11 mouse cellular contexts compared by ENCODE assay signal in the genomic region with DNA sequence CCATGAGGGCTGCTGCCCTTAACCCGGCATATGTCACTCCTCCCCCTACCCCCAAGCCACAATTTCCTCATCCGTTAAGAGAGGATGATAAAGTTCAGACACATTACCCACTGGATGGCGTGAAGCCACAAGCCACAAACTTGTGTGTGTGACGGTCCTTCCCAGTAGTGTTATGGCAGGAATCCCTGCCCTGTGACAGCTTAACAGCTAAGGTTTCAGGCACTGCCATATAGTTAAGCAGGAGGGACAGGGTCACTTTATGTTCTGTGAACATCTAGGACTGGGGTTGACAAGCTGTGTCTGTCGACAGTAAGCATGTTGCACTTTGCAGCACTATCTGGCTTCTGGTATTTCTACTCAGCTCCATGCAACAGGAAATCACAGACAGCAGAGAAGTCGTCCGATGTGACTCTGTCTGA.
DNase-seq lines count a peak whose midpoint lies in the region; ATAC-seq and TF ChIP-seq lines count a peak whose summit lies in the region.
"Had no signal": no experiment of that assay in that cellular context is flagged by ENCODE, and none has a peak within 500 bp of the region (broad histone marks: within the 10 kb centered on the region; RNA-seq: fewer than 3 reads in every experiment).

No protein-coding gene starts in this region.

- peak overlapping the region; percentile 32 for H3K9ac ChIP-seq in heart, adult 2 months (ENCODE audit: low read depth, low read length)
- no peak overlapping the region for H3K9ac ChIP-seq in MEL (ENCODE audit: control insufficient read depth, low read depth, low read length, poor library complexity, severe bottlenecking)
- H3K9ac ChIP-seq in intestine, embryonic 15.5 days, result no peak overlapping the region

- no peaks in the 10 kb centered on the region for H3K27me3 ChIP-seq in heart, adult 2 months (ENCODE audit: control insufficient read depth, insufficient read depth, low read length)
- no peaks in the 10 kb centered on the region for H3K27me3 ChIP-seq in MEL (ENCODE audit: control insufficient read depth in 1 of 2, insufficient read depth in 2 of 2, low read length in 2 of 2)
- no peaks in the 10 kb centered on the region for H3K27me3 ChIP-seq in intestine, embryonic 15.5 days (replicated peaks)
- H3K27me3 ChIP-seq: CH12.LX had no signal

- intact Hi-C loops in heart, adult 2 months (cut with DNase I), result no loop called here
- intact Hi-C loops in heart, postnatal 36 days (cut with DNase I), result no loop called here

- H3K4me3 ChIP-seq in heart, adult 2 months, result peak overlapping the region; percentile 22
- H3K4me3 ChIP-seq in MEL (ENCODE audit: control insufficient read depth in 1 of 2, insufficient read depth in 1 of 2, low read depth in 2 of 2, low read length in 2 of 2), result peak overlapping the region; percentile 10 to 16; a peak in 3 of 4 replicates
- no peak overlapping the region for H3K4me3 ChIP-seq in intestine, embryonic 15.5 days (replicated peaks)

- DNase-seq in heart, adult 2 months, result no peak
- DNase-seq in heart, postnatal 36 days, result no peak
- peak; percentile 68 for DNase-seq in MEL (ENCODE audit: low read depth, low spot score)
- DNase-seq in skeletal muscle tissue, adult 2 months (ENCODE audit: low read depth, low spot score), result peak; percentile 32
- DNase-seq in left cerebral cortex, adult 9 months (ENCODE audit: low spot score in 2 of 2), result no peak
- DNase-seq in cerebellum, postnatal 4 days (ENCODE audit: low spot score in 2 of 2), result no peak
- no peak for DNase-seq in urinary bladder, postnatal 10 days (ENCODE audit: low spot score)
- DNase-seq: adrenal gland, adult 2 months had no signal

- H3K79me2 ChIP-seq in heart, adult 2 months (replicated peaks; ENCODE audit: control insufficient read depth, insufficient read depth, low read length), result peaks cover 3% of the 10 kb centered on the region
- H3K79me2 ChIP-seq in MEL (ENCODE audit: control insufficient read depth, insufficient read depth, low read length, poor library complexity), result no peaks in the 10 kb centered on the region

- no peak for TF ChIP-seq EP300 in heart, adult 2 months (IDR thresholded peaks at IDR 0.05; ENCODE audit: insufficient read depth, low read depth, low read length)
- TF ChIP-seq EP300 in MEL (IDR thresholded peaks at IDR 0.05; ENCODE audit: low read depth in 1 of 2, low read length in 2 of 2), result peak; percentile 27 to 68; a peak in 3 of 4 replicates

- no peaks in the 10 kb centered on the region for H3K9me3 ChIP-seq in MEL (replicated peaks; ENCODE audit: insufficient read depth, low read length)
- no peaks in the 10 kb centered on the region for H3K9me3 ChIP-seq in intestine, embryonic 15.5 days

- 19% methylated on average over 7 of the region's 7 CpGs for WGBS in heart, adult 2 months
- whole genome bisulfite sequencing in intestine, embryonic 15.5 days, result 48% methylated on average over 7 of the region's 7 CpGs

- TF ChIP-seq RAD21 in MEL (IDR thresholded peaks at IDR 0.05; ENCODE audit: low read depth, low read length), result no peak

- no peak for TF ChIP-seq POLR2A in heart, adult 2 months (IDR thresholded peaks at IDR 0.05; ENCODE audit: insufficient read depth, low read depth, low read length)
- no peak for TF ChIP-seq POLR2A in MEL (IDR thresholded peaks at IDR 0.05; ENCODE audit: control insufficient read depth in 1 of 2, insufficient read depth in 1 of 2, low read depth in 1 of 2, low read length in 2 of 2, poor library complexity in 1 of 2)

- peaks cover 23% of the 10 kb centered on the region for H3K4me1 ChIP-seq in heart, adult 2 months (ENCODE audit: control insufficient read depth, insufficient read depth, low read length)
- peaks cover 0 to 15% of the 10 kb centered on the region in 2 experiments; a peak in 3 of 4 replicates for H3K4me1 ChIP-seq in MEL (ENCODE audit: control insufficient read depth in 1 of 2, insufficient read depth in 2 of 2, low read length in 2 of 2)
- H3K4me1 ChIP-seq in intestine, embryonic 15.5 days (replicated peaks), result peaks cover 8% of the 10 kb centered on the region; the same call in 1 of the 2 replicates

- TF ChIP-seq CTCF in heart, adult 2 months (IDR thresholded peaks at IDR 0.05), result no peak
- no peak for TF ChIP-seq CTCF in MEL (IDR thresholded peaks at IDR 0.05 in 2 of 3, conservative IDR thresholded peaks at IDR 0.05 in 1 of 3; ENCODE audit: control insufficient read depth in 1 of 3, insufficient read depth in 1 of 3, low read depth in 2 of 3, low read length in 3 of 3, poor library complexity in 1 of 3, severe bottlenecking in 1 of 3)

- 0 out of 2 replicates have a peak, but pooled peaks have one; percentile 12 for ATAC-seq in intestine, embryonic 15.5 days

- H3K4me2 ChIP-seq in intestine, embryonic 15.5 days (replicated peaks), result no peak overlapping the region

- peaks cover 16% of the 10 kb centered on the region for H3K36me3 ChIP-seq in heart, adult 2 months (ENCODE audit: control insufficient read depth, insufficient read depth, low read length)
- peaks cover 0 to 5% of the 10 kb centered on the region in 2 experiments; a peak in 2 of 4 replicates for H3K36me3 ChIP-seq in MEL (ENCODE audit: control insufficient read depth in 1 of 2, insufficient read depth in 2 of 2, low read length in 2 of 2)
- no peaks in the 10 kb centered on the region for H3K36me3 ChIP-seq in intestine, embryonic 15.5 days

- peak overlapping the region; percentile 66 for H3K27ac ChIP-seq in heart, adult 2 months
- H3K27ac ChIP-seq in MEL (ENCODE audit: control insufficient read depth, low read depth, low read length), result no peak overlapping the region
- peak overlapping the region; percentile 42 for H3K27ac ChIP-seq in intestine, embryonic 15.5 days
- H3K27ac ChIP-seq: macrophage had no signal

TF ChIP-seq in MEL, 35 proteins besides CTCF, POLR2A, EP300 and RAD21:
- TF ChIP-seq TAL1 (IDR thresholded peaks at IDR 0.05; ENCODE audit: low read length) (no peak), RCOR1 (IDR thresholded peaks at IDR 0.05; ENCODE audit: low read depth, low read length) (peak; percentile 10; the same call in 1 of the 2 replicates), TCF12 (IDR thresholded peaks at IDR 0.05; ENCODE audit: low read depth, low read length) (0 out of 2 replicates have a peak, but pooled peaks have one; percentile 38), ETS1 (IDR thresholded peaks at IDR 0.05; ENCODE audit: low read depth, low read length) (peak; percentile 36; the same call in 1 of the 2 replicates), GATA1 (IDR thresholded peaks at IDR 0.05; ENCODE audit: low read depth, low read length) (0 out of 2 replicates have a peak, but pooled peaks have one; percentile 3), TBP (IDR thresholded peaks at IDR 0.05; ENCODE audit: low read depth, low read length) (no peak), MEF2A (IDR thresholded peaks at IDR 0.05; ENCODE audit: extremely low read depth, insufficient replicate concordance, low read depth, low read length, poor library complexity, severe bottlenecking) (no peak)

Comparison
In these comparisons a context has a peak if more than half of its experiments do, and no peak if none do; other contexts are left out.
1. DNase-seq: peak in MEL (single experiment) and skeletal muscle tissue, adult 2 months (single experiment); none in heart, adult 2 months (0 of 2), heart, postnatal 36 days (0 of 2), left cerebral cortex, adult 9 months (0 of 2), cerebellum, postnatal 4 days (0 of 2) and urinary bladder, postnatal 10 days (single experiment).